Mouse (Mus musculus) limb, embryonic 12.5 days (tissue): ENCODE results near the gene Pax9. TPM values are rescaled to one million over a fixed set of nuclear protein-coding genes. Genes with fewer than 3 reads are reported as not detected.

Experiments
- ATAC-seq: fragments of 200-750 bp; cut with Nextera tagmentation; 2 replicates; pipeline ENCODE4 v1.8.0; 2017; ENCODE audit warnings: low read depth, moderate TSS enrichment; ENCODE audit not compliant: insufficient number of reproducible peaks, insufficient read depth, low FRiP score, low TSS enrichment
- H3K27ac ChIP-seq: fragments of 300-500 bp; sonication (generic); 2 replicates; pipeline ENCODE4 v1.5.1; 2016; ENCODE audit warnings: mild to moderate bottlenecking, moderate library complexity
- H3K27me3 ChIP-seq: fragments of 300-500 bp; sonication (generic); 2 replicates; pipeline ENCODE4 v1.6.1; 2016; ENCODE audit warnings: mild to moderate bottlenecking, moderate library complexity
- H3K36me3 ChIP-seq: fragments of 300-500 bp; sonication (generic); 2 replicates; pipeline ENCODE4 v1.6.1; 2016; ENCODE audit warnings: mild to moderate bottlenecking, moderate library complexity
- H3K4me1 ChIP-seq: fragments of 300-500 bp; sonication (generic); replicated peaks from 2 replicates; pipeline ENCODE4 v1.6.1; 2016
- H3K4me2 ChIP-seq: fragments of 300-500 bp; sonication (generic); 2 replicates; pipeline ENCODE4 v1.6.1; 2016; ENCODE audit warnings: mild to moderate bottlenecking, moderate library complexity
- H3K4me3 ChIP-seq: fragments of 300-500 bp; sonication (generic); replicated peaks from 2 replicates; pipeline ENCODE4 v1.5.1; 2016; ENCODE audit warnings: mild to moderate bottlenecking
- H3K9ac ChIP-seq: fragments of 300-500 bp; sonication (generic); replicated peaks from 2 replicates; pipeline ENCODE4 v1.6.1; 2016; ENCODE audit warnings: mild to moderate bottlenecking, moderate library complexity
- H3K9me3 ChIP-seq: fragments of 300-500 bp; sonication (generic); 2 replicates; pipeline ENCODE4 v1.6.1; 2016; ENCODE audit warnings: mild to moderate bottlenecking, moderate library complexity
- WGBS: fragments of 180-500 bp; shearing (Covaris S2); methylation state at CpG from one replicate; pipeline ENCODE4 v1.1.7; 2016; 5-methylcytosine and 5-hydroxymethylcytosine counted together
- polyA plus RNA-seq: library from polyadenylated mRNA; unstranded; fragments of >200 nt; fragmentation: Nextera tagmentation; extraction: Ambion mirVana; gene quantifications from 2 replicates; pipeline ENCODE4 v1.2.1, GENCODE M21; 2016

Gene Pax9
- polyA plus RNA-seq, 1 experiment from 2014 or later, result 6.0 TPM

- Histone ChIP-seq H3K4me2 (peak overlapping the region; percentile 67), H3K27me3 (peaks cover 87% of the 10 kb centered on the region), H3K4me1 (peaks cover 34% of the 10 kb centered on the region), H3K27ac (no peak overlapping the region), H3K9ac (peak overlapping the region; percentile 54), H3K36me3 (no peaks in the 10 kb centered on the region), H3K9me3 (no peaks in the 10 kb centered on the region), H3K4me3 (peak overlapping the region; percentile 47)
- no peak for ATAC-seq
- under 1% methylated on average over 12 of the region's 12 CpGs for WGBS
Observed at GRCm38 (mm10) chr12:56697785-56698184, 6.2 kb downstream of the Pax9 start.

GRCm38 (mm10) chr12:56698191-56698980 lies 6.8 kb downstream of the Pax9 start:
- Histone ChIP-seq H3K9ac (peak overlapping the region; percentile 44), H3K4me2 (peak overlapping the region; percentile 67), H3K4me3 (peak overlapping the region; percentile 47), H3K27ac (no peak overlapping the region), H3K36me3 (no peaks in the 10 kb centered on the region), H3K4me1 (peaks cover 30% of the 10 kb centered on the region), H3K27me3 (peaks cover 81% of the 10 kb centered on the region), H3K9me3 (no peaks in the 10 kb centered on the region)
- WGBS, result 3% methylated on average over 8 of the region's 8 CpGs
- no peak for ATAC-seq

- Histone ChIP-seq H3K4me3 (peak overlapping the region; percentile 34), H3K27ac (no peak overlapping the region), H3K4me1 (peaks cover 30% of the 10 kb centered on the region), H3K36me3 (no peaks in the 10 kb centered on the region), H3K4me2 (peak overlapping the region; percentile 51), H3K9ac (no peak overlapping the region), H3K9me3 (no peaks in the 10 kb centered on the region), H3K27me3 (peaks cover 71% of the 10 kb centered on the region)
- 16% methylated on average over 3 of the region's 3 CpGs for WGBS
- no peak for ATAC-seq
Observed at GRCm38 (mm10) chr12:56699351-56699750, 7.8 kb downstream of the Pax9 start.

GRCm38 (mm10) chr12:56699915-56700900 lies 8.6 kb downstream of the Pax9 start:
- Histone ChIP-seq H3K36me3 (no peaks in the 10 kb centered on the region), H3K27ac (no peak overlapping the region), H3K27me3 (peaks cover 63% of the 10 kb centered on the region), H3K9me3 (no peaks in the 10 kb centered on the region), H3K4me2 (peak overlapping the region; percentile 51), H3K4me1 (peaks cover 30% of the 10 kb centered on the region), H3K4me3 (peak overlapping the region; percentile 34), H3K9ac (peak overlapping the region; percentile 50)
- 3% methylated on average over 44 of the region's 44 CpGs for WGBS
- ATAC-seq, result no peak

GRCm38 (mm10) chr12:56701004-56701403 lies 9.4 kb downstream of the Pax9 start:
- H3K9ac ChIP-seq, result no peak overlapping the region
- H3K4me3 ChIP-seq, result no peak overlapping the region
- no peak for ATAC-seq
- peaks cover 25% of the 10 kb centered on the region for H3K4me1 ChIP-seq
- peaks cover 58% of the 10 kb centered on the region for H3K27me3 ChIP-seq
- H3K4me2 ChIP-seq, result no peak overlapping the region
- H3K27ac ChIP-seq, result no peak overlapping the region
- H3K9me3 ChIP-seq, result no peaks in the 10 kb centered on the region
- no peaks in the 10 kb centered on the region for H3K36me3 ChIP-seq
- WGBS, result 4% methylated on average over 6 of the region's 6 CpGs

GRCm38 (mm10) chr12:56717971-56718706 lies 26.6 kb downstream of the Pax9 start:
- ATAC-seq, result peak; percentile 77; the same call in 1 of the 2 replicates
- Histone ChIP-seq H3K27ac (peak overlapping the region; percentile 8; the same call in 1 of the 2 replicates), H3K36me3 (no peaks in the 10 kb centered on the region), H3K4me3 (0 out of 2 replicates have a peak overlapping the region, but pooled peaks have one; percentile 4), H3K27me3 (peaks cover 20% of the 10 kb centered on the region), H3K4me1 (peaks cover 27% of the 10 kb centered on the region), H3K9me3 (no peaks in the 10 kb centered on the region), H3K9ac (no peak overlapping the region), H3K4me2 (peak overlapping the region; percentile 45)
- WGBS, result 4% methylated on average over 14 of the region's 14 CpGs

GRCm38 (mm10) chr12:56718707-56719051 lies 27.1 kb downstream of the Pax9 start:
- no peaks in the 10 kb centered on the region for H3K9me3 ChIP-seq
- peaks cover 20% of the 10 kb centered on the region for H3K27me3 ChIP-seq
- peaks cover 27% of the 10 kb centered on the region for H3K4me1 ChIP-seq
- H3K9ac ChIP-seq, result no peak overlapping the region
- 0 out of 2 replicates have a peak overlapping the region, but pooled peaks have one; percentile 4 for H3K4me3 ChIP-seq
- WGBS, result 8% methylated on average over 6 of the region's 6 CpGs
- ATAC-seq, result peak; percentile 77; the same call in 1 of the 2 replicates
- H3K4me2 ChIP-seq, result peak overlapping the region; percentile 45
- H3K27ac ChIP-seq, result no peak overlapping the region
- H3K36me3 ChIP-seq, result no peaks in the 10 kb centered on the region

GRCm38 (mm10) chr12:56727631-56728030 lies 36.1 kb downstream of the Pax9 start:
- no peaks in the 10 kb centered on the region for H3K9me3 ChIP-seq
- no peak overlapping the region for H3K4me2 ChIP-seq
- H3K27ac ChIP-seq, result no peak overlapping the region
- H3K27me3 ChIP-seq, result no peaks in the 10 kb centered on the region
- no peak overlapping the region for H3K9ac ChIP-seq
- no peaks in the 10 kb centered on the region for H3K4me1 ChIP-seq
- ATAC-seq, result no peak
- no peak overlapping the region for H3K4me3 ChIP-seq
- no peaks in the 10 kb centered on the region for H3K36me3 ChIP-seq
- WGBS, result 73% methylated on average over 4 of the region's 4 CpGs

- 95% methylated on average over 4 of the region's 4 CpGs for WGBS
- Histone ChIP-seq H3K27ac (no peak overlapping the region), H3K9me3 (no peaks in the 10 kb centered on the region), H3K4me2 (no peak overlapping the region), H3K36me3 (no peaks in the 10 kb centered on the region), H3K4me3 (no peak overlapping the region), H3K27me3 (no peaks in the 10 kb centered on the region), H3K9ac (no peak overlapping the region), H3K4me1 (no peaks in the 10 kb centered on the region)
- no peak for ATAC-seq
Observed at GRCm38 (mm10) chr12:56737104-56737503, 45.5 kb downstream of the Pax9 start.
